Mouse (Mus musculus) MEL (cell line): ENCODE data around the gene Tesc.

Source experiments
- CTCF ChIP-seq, 3 experiments: IDR thresholded peaks in 2 of 3; conservative IDR thresholded peaks in 1 of 3; 2 replicates each; pipeline ENCODE4 v1.5.1; 2011 to 2012; ENCODE audit warnings: low read length in 3 of 3, low read depth in 2 of 3, mild to moderate bottlenecking in 2 of 3, improper control_type of control experiment in 1 of 3, inconsistent platforms in 1 of 3, mixed read lengths in 1 of 3, moderate library complexity in 1 of 3; ENCODE audit not compliant: control insufficient read depth in 1 of 3, insufficient read depth in 1 of 3, poor library complexity in 1 of 3, severe bottlenecking in 1 of 3
- E2F4 ChIP-seq: IDR thresholded peaks from 2 replicates; pipeline ENCODE4 v1.6.1; 2011; ENCODE audit warnings: low read depth, low read length, improper control_type of control experiment, borderline replicate concordance
- POLR2A ChIP-seq, 2 experiments: IDR thresholded peaks; 2 replicates each; pipeline ENCODE4 v1.6.1; 2011 to 2012; ENCODE audit warnings: low read length in 2 of 2, mild to moderate bottlenecking in 2 of 2, control low read depth in 1 of 2, improper control_type of control experiment in 1 of 2, low read depth in 1 of 2, moderate library complexity in 1 of 2; ENCODE audit not compliant: control insufficient read depth in 1 of 2, insufficient read depth in 1 of 2, poor library complexity in 1 of 2
- ZNF384 ChIP-seq: IDR thresholded peaks from 2 replicates; pipeline ENCODE4 v1.6.1; 2012; ENCODE audit warnings: low read depth, mild to moderate bottlenecking, inconsistent platforms, low read length, improper control_type of control experiment

DNA sequence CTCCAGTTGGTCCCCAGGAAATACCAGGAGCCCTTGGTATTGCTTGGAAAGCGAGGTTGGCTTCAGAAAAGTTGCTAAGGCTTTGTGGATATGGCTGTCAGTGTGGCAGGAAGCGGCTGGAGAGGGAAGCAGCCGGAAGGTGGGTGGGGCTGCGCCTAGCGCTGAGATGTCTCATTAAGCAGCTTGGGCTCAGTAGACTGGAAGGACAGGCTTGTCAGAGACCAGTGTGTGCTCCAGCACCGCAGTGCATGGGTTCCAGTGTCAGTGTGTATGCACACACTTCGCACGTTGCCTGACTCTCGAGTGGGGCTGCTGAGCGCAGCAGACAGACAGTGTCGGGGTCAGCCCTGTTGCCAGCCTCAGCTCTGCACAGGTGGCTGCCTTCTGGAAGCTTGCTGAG is 28.0 kb upstream of the Tesc start:
- TF ChIP-seq CTCF (IDR thresholded peaks at IDR 0.05 in 2 of 3, conservative IDR thresholded peaks at IDR 0.05 in 1 of 3; ENCODE audit: control insufficient read depth in 1 of 3, insufficient read depth in 1 of 3, low read depth in 2 of 3, low read length in 3 of 3, poor library complexity in 1 of 3, severe bottlenecking in 1 of 3) (no peak), POLR2A (IDR thresholded peaks at IDR 0.05; ENCODE audit: control insufficient read depth in 1 of 2, insufficient read depth in 1 of 2, low read depth in 1 of 2, low read length in 2 of 2, poor library complexity in 1 of 2) (no peak), E2F4 (no peak), ZNF384 (no peak)
